Comparison of ENCODE assay signal across 19 mouse cellular contexts in genomic region chr11:71375132-71375531, GRCm38 (mm10).
"Had no signal": no experiment of that assay in that cellular context is flagged by ENCODE, and none has a peak within 500 bp of the region (broad histone marks: within the 10 kb centered on the region; RNA-seq: fewer than 3 reads in every experiment).

No protein-coding gene starts in this region.

- ATAC-seq: intestine, postnatal 0 days; liver, postnatal 0 days; lung, postnatal 0 days had no signal

- H3K27ac ChIP-seq: kidney, postnatal 0 days; liver, embryonic 14.5 days; macrophage; neural tube, embryonic 12.5 days; neural tube, embryonic 15.5 days; stomach, postnatal 0 days had no signal

- H3K4me2 ChIP-seq: liver, embryonic 11.5 days; lung, embryonic 14.5 days; neural tube, embryonic 12.5 days; neural tube, embryonic 15.5 days had no signal

- H3K4me3 ChIP-seq: neural tube, embryonic 12.5 days; neural tube, embryonic 15.5 days had no signal

- H3K9ac ChIP-seq: liver, embryonic 14.5 days; liver, postnatal 0 days; lung, embryonic 14.5 days; neural tube, embryonic 12.5 days; neural tube, embryonic 15.5 days had no signal

- H3K27me3 ChIP-seq: neural tube, embryonic 12.5 days; neural tube, embryonic 15.5 days had no signal

- H3K9me3 ChIP-seq: neural tube, embryonic 12.5 days; neural tube, embryonic 15.5 days had no signal

- H3K4me1 ChIP-seq: neural tube, embryonic 12.5 days; neural tube, embryonic 15.5 days had no signal

- DNase-seq: kidney, adult 2 months; kidney, postnatal 25 days; liver, postnatal 0 days; lung, embryonic 14.5 days; right cerebral cortex, adult 18-20 months; right cerebral cortex, postnatal 14 days; right cerebral cortex, postnatal 4 days; thymus, adult 2 months; thymus, postnatal 14 days; thymus, postnatal 4 days had no signal

- H3K36me3 ChIP-seq: neural tube, embryonic 12.5 days; neural tube, embryonic 15.5 days had no signal
